Mouse (Mus musculus): ENCODE results near the gene Epx.

The Epx gene

DNA sequence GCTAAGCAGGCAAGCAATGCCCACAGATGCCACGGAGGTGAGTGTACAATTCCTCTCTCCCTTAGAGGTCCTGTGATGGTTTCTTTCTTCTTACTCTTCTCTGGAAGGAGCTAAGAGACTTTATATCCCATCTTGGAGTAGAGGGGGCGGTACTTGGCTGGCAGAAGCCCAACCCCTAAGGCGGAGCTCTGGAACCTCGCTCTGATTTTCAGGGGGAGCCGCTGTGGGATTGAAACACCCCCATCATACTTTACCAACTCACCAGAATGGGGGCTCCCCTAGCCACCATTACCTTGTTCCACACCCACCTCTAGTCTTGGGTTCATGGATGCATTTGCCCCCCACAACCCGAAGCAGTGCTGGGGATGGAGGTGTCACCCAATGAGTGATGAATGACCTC is at the start of gene Epx:
TSS of gene Epx (minus strand) at position 101 of the 400 bp plus-strand sequence.
- no peak for DNase-seq (ENCODE audit: low read depth, low spot score)

DNA sequence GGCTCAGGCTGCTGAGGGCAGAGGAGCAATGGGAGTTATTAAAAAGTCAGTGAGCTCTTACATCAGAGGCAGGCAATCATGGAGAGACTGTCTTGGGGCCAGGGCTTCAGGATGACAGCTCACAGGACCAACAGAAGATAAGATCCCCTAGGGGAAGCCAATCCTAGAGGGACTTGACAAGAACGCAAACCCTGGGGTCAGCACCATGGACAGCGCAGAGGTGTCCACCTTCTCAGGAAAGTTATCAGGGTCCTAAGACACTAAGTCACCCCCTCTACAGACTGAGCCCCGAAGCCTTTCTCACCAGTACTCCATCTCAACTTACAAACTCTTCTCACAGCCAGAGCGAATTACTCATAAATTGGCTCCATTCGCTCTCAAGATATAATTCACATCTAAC is 45.6 kb upstream of the Epx start, which contains the start of gene Olfr464:
TSS of gene Olfr464 (minus strand) at position 2 of the 400 bp plus-strand sequence.
- DNase-seq (ENCODE audit: low read depth, low spot score): no peak

DNA sequence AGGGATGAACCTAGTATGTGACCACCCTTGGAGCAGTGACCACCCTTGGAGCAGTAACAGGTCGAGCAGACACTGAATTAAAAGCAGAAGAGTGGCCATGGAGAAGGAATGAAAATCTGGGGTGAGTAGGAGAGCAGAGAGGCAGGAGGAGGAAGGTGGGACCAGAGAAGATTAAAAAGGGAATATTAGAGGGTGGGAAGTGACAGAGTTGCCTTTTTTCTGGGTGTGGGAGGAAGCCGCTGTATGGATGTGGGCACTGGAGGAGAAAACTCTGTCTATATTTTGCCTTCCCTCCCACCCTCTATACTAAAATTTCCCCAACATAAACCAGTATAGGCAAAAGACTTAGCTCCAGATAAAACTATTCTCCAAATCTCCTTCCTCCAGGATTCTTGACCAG is 45.0 kb upstream of the Epx start:
- no peak for DNase-seq (ENCODE audit: low read depth, low spot score)

DNA sequence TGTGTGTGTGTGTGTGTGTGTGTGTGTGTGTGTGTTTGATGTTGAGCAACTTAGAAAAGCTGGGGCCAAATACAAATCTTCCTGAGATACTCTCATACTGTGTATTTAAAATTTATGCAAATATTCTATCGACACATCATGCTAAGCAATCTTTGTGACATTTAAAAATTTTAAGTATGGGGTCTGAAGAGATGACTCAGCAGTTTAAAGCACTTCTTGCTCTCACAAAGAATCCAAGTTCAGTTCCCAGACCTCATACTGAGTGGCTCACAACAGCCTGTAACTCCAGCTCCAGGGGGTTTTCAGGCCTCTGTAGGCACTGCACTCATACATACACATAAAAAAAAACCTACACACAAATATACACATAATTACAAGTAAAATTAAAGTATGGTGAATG is 40.7 kb upstream of the Epx start:
- DNase-seq (ENCODE audit: low read depth, low spot score): no peak

DNA sequence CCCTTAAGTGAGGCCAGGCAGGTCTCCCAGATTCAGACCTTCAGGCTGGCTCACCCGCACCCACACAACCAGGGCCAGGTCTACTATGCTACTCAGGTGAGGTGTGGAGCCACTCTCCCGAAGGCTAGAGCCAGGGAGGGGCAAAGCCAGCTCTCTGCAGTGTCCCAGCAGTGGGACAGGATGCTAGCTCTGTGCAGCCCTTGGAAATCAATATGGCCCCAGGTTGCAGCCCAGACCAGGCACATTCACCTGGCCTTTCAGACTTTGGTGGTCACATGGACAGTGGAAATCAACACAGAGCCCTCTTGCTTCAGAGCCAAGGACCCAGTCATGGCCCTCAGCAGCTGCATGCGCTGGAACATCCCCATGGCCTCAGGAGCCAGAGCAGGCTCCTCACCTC is 29.0 kb upstream of the Epx start:
- no peak for DNase-seq (ENCODE audit: low read depth, low spot score)

DNA sequence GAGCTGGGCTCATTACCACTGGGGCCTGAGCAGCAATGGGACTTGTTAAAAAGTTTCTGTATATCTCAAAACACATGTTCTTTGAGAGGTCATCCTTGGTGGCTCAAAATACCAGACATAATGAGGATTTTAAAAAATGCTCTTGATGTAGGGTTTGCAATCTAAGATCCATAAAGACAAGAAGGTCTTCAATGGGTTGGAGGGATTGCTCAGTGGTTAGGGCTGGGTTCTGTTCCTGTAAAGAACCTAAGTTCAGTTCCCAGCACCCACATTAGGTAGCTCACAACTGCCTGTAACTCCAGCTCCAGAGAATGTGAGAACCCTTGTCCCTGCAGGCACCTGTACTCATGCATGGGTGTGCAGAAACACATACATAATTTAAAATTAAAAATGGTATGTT is 22.0 kb upstream of the Epx start, which contains the start of gene Olfr463:
TSS of gene Olfr463 (minus strand) at position 101 of the 400 bp plus-strand sequence.
- DNase-seq (ENCODE audit: low read depth, low spot score): no peak

DNA sequence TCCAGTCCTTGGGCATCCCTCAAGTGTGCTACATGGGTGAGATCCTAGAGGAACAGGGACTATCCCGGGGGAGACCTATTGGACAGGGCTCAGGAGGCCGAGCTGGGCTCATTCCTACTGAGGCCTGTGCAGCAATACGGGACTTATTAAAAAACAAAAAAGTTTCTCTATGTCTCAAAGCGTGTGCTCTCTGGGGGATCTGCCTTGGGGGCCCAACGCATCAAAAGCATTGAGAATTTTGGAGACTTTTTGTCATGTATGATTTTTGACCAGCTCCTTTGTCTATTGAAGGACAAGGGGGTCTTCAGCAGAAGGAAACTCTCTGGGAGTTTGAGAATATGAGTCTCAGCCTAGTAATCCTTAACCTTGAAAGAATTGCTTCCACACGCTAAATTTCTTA is 16.8 kb upstream of the Epx start, which contains the start of gene Olfr462:
TSS of gene Olfr462 (minus strand) at position 101 of the 400 bp plus-strand sequence.
- DNase-seq (ENCODE audit: low read depth, low spot score): no peak

DNA sequence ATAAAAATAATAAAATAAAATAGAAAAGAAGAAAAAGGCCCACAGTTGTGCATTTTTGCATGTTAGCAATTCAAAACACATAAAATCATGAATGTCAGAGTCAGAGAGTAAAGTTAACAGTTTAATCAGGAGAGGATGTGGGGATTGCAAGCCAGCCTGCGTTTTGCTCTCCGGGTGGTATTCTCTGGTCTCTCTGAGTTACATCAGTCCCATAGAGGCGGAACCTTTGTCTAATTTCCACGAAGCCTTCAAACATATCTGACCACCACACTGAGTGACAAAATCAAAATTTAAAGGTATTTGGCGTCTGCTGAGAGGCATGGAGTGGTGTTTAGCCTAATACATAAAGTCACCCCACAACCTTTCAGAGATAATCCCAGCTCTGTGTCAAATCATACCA is 9.5 kb upstream of the Epx start:
- DNase-seq (ENCODE audit: low read depth, low spot score): no peak

DNA sequence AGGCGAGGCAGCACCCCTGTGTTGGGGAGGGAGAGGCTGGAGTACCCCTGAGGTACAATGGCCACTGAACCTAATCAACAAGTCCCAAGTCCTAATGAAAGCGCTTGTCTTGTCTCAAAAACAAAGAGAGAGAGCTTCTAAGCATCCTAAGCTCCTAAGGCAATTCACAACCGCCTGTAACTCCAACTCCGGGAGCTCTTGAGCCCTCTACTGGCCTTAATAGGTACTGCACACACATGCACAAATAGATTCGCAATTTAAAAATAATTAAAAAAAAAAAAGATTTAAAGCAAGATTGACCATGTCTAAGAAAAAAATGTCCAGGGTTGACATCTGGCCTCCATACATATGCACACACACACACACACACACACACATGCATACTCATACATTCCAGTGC is 8.2 kb upstream of the Epx start:
- DNase-seq (ENCODE audit: low read depth, low spot score): peak; percentile 27

DNA sequence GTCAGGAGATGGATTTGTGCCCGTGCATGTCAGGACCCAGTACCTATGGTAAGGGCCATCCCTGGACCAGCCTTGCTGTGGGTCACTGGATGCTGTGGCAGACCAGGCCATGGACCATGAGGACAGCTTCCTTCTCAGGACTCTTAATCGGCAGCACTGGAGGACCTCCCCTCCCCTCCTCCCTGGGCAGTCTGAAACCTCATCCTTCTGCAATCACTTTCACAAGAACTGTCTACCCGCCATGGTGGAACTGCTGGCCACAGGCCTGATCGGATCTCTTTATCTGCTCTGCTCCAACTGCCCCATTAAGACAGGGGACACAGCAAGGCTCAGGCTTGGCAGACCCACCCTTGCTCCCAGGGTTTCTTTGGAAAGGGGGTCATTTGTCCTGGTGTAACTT is 6.4 kb upstream of the Epx start:
- no peak for DNase-seq (ENCODE audit: low read depth, low spot score)

DNA sequence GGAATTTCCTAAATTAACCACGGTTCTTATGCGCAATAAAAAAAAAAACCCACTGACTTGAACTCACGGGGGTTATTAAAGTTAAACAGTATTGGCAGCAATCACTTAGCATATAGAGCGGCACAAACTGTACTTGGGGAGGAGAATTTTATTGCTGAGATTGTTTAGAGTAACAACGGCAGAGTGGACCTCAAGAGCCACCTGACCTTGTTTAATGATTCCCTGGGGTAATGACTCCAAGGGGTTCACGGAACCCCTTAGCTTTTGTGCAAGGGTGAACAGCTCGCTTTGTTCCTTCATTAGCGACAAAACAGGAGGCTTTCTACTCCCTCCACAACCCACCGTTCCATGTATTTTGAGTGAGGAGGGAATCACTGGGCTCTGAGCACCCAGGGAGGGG is 4.5 kb upstream of the Epx start:
- no peak for DNase-seq (ENCODE audit: low read depth, low spot score)

DNA sequence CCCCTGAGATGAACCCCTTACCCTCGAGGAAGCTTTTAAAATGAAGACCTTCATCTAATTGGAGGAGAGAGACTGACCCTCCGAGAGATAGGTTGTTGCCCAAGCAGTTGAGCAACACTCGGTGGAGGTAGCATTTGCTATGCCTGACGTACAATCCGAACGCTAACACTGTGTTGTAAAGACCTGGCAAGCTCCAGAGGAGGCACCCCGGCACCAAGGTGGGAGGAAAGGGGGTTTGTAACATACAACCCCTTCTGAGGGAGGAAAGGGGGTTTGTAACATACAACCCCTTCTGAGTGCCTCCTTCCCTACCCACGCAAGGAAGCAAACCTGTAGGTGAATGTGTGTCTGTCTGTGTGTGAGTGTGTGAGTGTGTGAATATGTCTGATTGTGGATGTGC is 3.6 kb downstream of the Epx start:
- DNase-seq (ENCODE audit: low read depth, low spot score): no peak

DNA sequence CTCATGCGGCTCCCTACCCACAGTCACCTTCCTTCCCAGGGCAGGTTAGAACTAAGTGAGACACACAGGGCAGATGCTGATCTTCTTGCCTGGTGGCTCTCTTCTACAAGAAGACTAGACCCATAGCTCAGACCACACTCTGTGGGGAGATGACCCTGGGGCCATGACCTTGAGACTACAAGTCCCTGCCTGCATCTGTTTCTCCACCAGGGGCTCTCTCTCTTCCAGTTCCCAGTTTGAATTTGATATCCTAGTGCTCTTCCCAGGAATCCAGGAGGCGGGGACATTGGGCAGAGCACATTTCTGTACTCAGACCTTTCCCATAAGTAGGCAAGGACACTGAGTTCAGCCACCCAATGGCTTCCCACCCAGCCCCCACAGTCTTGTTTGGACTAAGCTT is 5.2 kb downstream of the Epx start:
- DNase-seq (ENCODE audit: low read depth, low spot score): no peak

DNA sequence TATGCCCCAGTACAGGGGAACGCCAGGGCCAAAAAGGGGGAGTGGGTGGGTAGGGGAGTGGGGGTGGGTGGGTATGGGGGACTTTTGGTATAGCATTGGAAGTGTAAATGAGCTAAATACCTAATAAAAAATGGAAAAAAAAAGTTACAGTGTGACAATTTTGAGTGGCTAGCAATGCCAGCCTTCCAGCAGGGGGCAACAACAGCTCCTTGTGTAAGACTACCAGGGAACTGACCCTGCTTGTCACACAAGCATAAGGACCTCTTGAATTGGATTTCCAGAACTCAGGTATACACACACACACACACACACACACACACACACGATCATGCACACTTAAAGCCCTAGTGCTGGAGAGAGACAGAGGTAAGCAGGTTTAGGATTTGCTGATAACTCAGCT is 8.4 kb downstream of the Epx start:
- peak; percentile 43 for DNase-seq (ENCODE audit: low read depth, low spot score)

DNA sequence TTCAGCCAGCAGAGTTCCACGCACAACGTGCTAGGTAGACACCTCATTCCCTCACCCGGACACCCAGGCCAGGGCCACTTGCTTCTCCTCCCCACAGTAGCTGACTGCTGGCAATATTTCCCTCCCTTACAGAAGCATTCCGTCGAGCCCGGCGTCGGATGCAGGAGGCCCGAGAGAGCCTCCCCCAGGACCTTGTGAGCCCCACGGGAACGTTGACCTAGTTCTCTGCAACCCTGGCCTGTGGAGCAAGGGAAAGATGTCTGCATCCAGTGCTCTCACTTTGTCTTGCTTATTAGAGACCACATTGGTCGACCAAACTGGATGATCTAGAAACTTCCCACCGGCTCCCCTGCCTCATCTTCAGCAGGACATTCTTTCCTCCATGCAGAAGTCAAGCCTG is 12.5 kb downstream of the Epx start:
- DNase-seq (ENCODE audit: low read depth, low spot score): no peak

DNA sequence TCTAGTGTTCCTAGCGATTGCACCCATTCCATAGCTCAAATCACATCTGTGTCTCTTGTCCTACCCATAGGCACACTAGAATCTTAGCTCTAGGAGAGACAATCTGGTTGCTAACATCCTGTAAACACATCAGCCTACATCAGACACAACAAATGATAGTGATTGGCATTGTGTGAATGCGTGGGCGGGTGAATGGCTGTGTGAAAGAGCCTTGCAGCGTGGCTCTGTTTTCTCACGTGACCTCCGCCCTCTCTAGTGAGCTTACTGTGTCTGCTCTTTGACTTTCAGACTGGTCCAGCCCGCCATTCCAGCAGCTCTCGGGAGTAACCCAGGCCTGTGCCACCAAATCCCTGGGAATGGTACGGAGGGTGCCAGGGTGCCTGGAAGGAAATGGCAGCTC is 14.9 kb downstream of the Epx start:
- peak; percentile 45 for DNase-seq (ENCODE audit: low read depth, low spot score)

DNA sequence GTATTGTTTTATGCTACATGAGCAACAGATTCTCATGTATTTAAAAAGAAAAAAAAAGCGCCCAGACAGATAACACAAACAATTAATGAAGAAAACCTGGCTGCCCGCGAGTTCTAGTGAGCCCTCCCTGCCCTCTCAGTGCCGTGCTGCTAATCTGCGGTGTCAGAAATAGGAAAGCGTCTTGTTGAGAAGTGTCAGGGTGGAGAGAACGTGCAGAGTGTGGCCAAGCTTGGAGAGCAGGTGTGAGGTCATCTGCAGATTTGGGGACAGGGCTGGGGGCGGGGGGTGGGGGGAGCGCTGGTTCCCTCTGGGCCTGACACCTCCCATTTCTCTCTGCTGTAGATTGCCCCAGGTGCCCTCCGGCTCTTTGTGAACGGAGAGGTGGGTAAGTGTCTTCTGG is 16.1 kb downstream of the Epx start:
- no peak for DNase-seq (ENCODE audit: low read depth, low spot score)

DNA sequence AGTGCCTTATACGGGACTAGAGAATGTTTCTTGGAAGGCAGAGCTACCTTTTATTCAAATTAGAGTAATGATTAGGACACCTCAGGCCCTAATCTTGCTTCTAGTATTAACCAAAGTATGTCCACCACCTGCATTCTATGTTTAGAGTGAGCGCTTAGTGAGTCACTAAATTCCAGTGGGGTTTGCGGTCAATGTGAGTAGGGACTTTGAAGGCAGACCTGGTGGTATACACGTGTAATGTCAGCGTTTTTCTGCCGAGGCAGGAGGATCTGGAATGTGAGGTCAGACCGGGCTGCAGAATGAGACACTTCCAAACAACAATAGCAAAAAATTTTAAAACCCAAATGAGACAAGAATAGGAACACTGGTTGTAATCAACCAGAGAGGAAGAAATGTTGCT is 20.8 kb downstream of the Epx start:
- DNase-seq (ENCODE audit: low read depth, low spot score): no peak

DNA sequence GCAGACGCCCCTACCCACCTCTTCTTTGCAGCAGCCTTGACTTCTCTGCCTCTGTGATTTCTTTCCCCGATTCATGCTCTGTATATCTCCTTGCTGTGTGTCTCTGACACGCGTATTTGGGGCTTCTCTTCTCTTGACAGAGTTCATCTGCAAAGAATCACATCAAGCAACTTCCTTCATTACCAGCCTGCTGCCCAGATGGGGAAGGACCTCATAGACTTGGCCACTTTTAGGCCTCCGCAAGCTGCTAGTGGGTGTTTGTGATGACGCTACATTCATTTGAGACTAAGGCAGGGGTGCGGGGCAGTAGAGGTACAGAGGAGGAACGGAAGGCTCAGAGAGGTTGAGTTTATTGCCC is 21.8 kb downstream of the Epx start:
- DNase-seq (ENCODE audit: low read depth, low spot score): no peak

DNA sequence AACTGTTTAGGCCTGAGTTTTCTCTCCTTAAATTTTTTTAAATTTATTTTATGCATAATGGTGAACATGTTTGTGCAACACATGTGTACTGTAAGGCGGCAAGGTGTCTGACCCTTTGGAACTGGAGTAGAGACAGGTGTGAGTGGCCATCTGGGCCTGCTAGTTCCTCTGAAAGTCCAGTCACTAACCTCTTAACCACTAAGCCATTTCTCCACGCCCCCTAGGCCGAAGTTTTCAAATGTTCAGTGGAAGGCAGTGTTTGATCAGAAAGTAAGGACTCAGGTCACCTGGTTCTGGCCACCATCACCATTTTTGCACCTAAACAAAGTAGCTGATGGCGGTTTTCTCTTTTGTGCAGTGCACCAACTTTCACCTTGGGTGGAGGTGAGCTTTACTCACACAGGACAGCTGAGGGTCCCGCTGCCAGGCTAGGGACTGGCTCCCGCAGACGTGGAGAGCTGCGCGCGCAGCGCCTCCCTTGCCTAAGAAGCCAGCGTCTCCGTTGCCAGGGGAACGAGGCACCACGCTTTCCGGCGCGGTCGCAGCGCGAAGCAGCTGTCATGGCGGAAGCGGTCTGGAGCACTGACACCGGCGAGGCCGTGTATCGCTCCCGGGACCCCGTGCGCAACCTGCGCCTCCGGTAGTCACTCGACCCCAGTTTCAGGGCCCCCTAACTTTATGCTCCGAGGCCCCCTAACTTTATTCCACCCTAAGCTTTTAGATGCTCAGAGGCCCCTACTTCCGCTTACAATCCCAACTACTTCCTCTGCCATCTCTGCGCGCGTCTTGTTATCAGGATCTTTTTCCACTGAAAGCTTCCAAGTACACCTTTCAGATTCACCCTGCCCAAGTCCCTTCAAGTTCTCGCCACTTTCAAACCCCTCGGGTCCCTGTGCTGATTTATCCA is 22.4 kb downstream of the Epx start, which contains the start of gene Mks1:
TSS of gene Mks1 (plus strand) at position 526 of the 907 bp plus-strand sequence.
- peak; percentile 95 for DNase-seq (ENCODE audit: low read depth, low spot score)

DNA sequence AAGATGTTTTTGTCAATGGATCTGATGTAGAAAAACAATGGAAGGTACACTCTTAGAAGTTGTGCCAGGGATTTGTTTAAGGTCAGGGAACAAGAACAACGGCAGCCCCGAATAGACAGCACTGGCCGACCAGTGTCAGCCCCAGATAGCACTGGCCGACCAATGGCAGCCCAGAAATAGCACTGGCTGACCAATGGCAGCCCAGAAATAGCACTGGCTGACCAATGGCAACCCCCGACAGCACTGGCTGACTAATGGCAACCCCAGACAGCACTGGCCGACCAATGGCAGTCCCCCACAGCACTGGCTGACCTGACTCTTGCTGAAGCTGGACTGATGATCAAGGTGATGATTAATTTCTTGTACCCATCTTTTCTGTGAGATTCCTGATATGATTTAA is 27.5 kb downstream of the Epx start:
- no peak for DNase-seq (ENCODE audit: low read depth, low spot score)

DNA sequence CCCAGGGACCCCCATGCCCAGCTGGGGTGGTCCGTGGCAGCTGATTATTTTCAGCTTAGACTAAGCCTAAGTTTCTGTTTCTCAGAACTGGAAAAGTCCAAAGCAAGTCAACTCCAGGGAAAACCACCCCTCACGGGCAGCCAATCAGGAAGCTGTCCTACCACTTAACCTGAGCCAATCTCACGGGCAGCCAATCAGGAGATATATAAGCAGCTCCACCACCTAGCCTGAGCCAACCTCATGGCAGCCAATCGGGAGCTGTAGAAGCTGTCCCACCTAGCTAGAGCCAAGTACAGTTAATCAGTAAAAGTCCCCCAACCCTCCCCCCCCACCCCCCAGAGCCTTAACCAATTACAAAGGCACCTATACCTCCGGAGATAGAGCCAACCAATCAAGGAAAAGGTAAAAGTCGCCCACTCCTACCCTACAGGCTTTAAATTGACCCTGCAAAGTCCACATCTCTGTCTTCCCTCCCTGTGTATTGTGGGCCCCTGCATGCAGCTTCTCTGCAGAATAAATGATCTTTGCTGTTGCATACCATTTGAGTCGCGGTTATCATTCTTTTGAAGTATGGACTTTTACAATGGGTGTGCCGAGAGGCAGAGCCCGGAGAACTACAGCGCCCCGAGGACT is 28.3 kb downstream of the Epx start:
- no peak for DNase-seq (ENCODE audit: low read depth, low spot score)

DNA sequence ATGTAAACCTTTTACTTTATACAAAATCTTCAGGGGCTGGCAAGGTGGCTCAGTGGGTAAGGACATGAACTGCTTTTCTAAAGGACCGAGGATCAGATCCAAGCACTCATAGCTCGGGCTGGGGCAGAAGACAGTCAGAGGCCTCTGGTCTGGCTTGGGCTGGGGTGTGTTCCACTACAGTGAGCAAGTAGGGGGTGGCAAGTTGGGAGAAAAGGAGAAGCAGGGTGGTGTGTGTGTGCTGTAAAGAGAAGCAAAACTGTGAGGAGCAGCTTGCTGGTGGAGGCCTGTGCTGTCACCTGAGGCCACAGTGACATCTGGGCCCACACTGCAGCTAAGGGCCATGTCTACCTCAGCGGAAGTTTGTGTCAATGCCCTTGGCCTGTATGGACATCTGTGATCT is 33.9 kb downstream of the Epx start:
- DNase-seq (ENCODE audit: low read depth, low spot score): no peak
